Mouse (Mus musculus): Measurements from ENCODE around the gene Pin1. TPM values are rescaled to one million over a fixed set of nuclear protein-coding genes. Genes with fewer than 3 reads are reported as not detected.
"Not testable (repeated sequence)": the region's sequence is repeated elsewhere in the genome, so short reads cannot be mapped to it uniquely, and the experiment has no call there.

The Pin1 gene
- total RNA-seq, 2 experiments from 2014 or later = 12.6 to 13.4 TPM

GRCm38 (mm10) chr9:20652260-20652658, 364 bp downstream of the Pin1 start:
- intact Hi-C loops (cut with DNase I) = loop anchor here (5.0 kb wide), 1 partner anchor 185 kb away; no protein-coding TSS in a partner anchor
- no peak for DNase-seq

- no peak for DNase-seq
- intact Hi-C loops (cut with DNase I) = loop anchor here (5.0 kb wide), 1 partner anchor 187 kb away; no protein-coding TSS in a partner anchor
These were observed 2.0 kb downstream of the Pin1 start for GRCm38 (mm10) chr9:20653859-20654258.

DNA sequence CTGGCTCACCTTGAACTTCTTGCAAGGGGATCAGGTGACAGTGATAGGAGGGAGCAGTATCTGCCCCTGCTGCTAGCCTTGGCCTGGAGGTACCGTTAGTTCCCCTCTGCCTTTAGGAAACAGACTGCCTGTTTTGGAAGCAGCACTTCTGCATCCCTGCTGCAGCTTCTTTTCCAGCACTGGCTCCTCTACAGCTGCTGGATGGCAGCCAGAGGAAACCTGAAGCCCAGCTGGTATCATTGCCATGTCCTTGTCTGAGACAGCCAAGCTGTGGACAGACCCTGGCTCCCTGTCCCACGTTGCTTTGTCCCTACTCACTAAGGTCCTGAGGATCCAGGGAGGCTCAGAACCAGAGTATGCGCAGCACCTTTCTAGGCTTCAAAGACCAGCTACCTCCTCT, 5.7 kb downstream of the Pin1 start:
- intact Hi-C loops (cut with DNase I) = no loop called here

DNA sequence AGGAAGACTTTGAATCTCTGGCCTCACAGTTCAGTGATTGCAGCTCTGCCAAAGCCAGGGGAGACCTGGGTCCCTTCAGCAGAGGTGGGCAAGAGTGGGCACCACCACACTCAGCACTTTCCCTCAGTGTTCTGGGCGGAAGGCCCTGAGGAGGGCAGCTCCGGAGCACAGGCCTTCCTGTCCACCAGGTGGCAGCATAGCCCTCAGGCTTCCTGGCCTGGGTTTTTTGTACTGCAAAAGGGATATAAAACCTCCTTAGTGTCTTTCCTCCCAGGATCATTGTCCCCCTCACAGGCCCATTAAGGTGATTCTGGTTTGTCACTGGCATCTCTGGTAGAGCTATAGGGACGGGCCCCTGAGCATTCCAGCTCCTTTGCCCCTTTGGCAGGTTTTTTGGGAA, 10.4 kb downstream of the Pin1 start:
- intact Hi-C loops (cut with DNase I) = loop anchor here (2.0 to 10.0 kb wide), 2 partner anchors 64 to 172 kb away; no protein-coding TSS in a partner anchor
- peak; percentile 41 to 45 for DNase-seq

More for the DNA sequence above, 5.7 kb downstream of the Pin1 start:
- peak; percentile 36 to 50 for DNase-seq

DNA sequence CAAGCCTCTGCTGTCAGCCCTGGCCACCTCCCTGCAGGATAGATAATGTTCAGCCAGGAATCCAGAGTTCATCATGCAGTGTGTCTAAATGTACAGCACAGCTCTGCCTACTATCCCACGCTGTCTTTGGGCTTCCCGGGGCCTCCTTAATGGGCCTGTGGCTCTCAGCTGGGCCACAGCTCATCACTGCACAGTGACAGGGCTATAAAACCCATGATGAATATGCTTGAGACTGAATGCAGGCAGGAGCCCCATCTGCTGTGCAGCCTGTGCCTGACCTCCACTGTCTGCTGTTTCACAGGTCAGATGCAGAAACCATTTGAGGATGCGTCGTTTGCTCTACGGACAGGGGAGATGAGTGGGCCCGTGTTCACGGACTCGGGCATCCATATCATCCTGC, 11.0 kb downstream of the Pin1 start:
- intact Hi-C loops (cut with DNase I) = loop anchor here (2.0 to 10.0 kb wide), 2 partner anchors 64 to 172 kb away; no protein-coding TSS in a partner anchor

GRCm38 (mm10) chr9:20663956-20664355, 12.1 kb downstream of the Pin1 start:
- intact Hi-C loops (cut with DNase I) = loop anchor here (2.0 to 10.0 kb wide), 2 partner anchors 63 to 171 kb away; no protein-coding TSS in a partner anchor
- no peak for DNase-seq

More for the DNA sequence above, 11.0 kb downstream of the Pin1 start:
- DNase-seq = no peak

- intact Hi-C loops (cut with DNase I) = loop anchor here (10.0 kb wide), 1 partner anchor 170 kb away; no protein-coding TSS in a partner anchor
- no peak for DNase-seq
These were observed 12.5 kb downstream of the Pin1 start for GRCm38 (mm10) chr9:20664366-20664765.

- DNase-seq = no peak
- intact Hi-C loops (cut with DNase I) = loop anchor here (10.0 kb wide), 1 partner anchor 170 kb away; no protein-coding TSS in a partner anchor
These were observed 13.2 kb downstream of the Pin1 start for GRCm38 (mm10) chr9:20664982-20665637.

- DNase-seq = no peak
- intact Hi-C loops (cut with DNase I) = loop anchor here (10.0 kb wide), 1 partner anchor 169 kb away; no protein-coding TSS in a partner anchor
These were observed 14.0 kb downstream of the Pin1 start for GRCm38 (mm10) chr9:20665925-20666324.

DNA sequence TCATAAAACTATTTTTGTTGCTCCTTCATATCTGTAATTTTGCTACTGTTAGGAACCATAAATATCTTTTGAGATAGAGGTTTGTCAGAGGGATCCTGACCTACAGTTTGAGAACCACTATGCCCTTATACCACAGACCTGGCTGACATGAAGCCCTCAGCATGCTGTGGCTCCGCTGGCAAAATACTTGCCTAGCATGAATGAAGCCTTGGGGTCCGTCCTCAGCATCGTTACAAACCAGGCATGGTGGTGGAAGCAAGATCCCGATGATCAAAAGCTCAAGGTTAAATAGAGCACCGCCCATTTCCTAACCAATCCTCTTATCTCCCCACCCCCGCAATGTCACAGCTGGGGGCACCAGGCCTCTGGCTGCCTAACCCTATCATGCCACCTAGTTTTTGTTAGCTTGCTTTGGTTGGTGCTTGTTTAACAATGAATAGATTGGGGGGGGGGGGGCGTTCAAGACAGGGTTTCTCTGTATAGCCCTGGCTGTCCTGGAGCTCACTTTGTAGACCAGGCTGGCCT, 14.7 kb downstream of the Pin1 start:
- no peak for DNase-seq
- intact Hi-C loops (cut with DNase I) = loop anchor here (10.0 kb wide), 1 partner anchor 168 kb away; no protein-coding TSS in a partner anchor

- intact Hi-C loops (cut with DNase I) = loop anchor here (10.0 kb wide), 1 partner anchor 167 kb away; no protein-coding TSS in a partner anchor
- no peak for DNase-seq
These were observed 16.2 kb downstream of the Pin1 start for GRCm38 (mm10) chr9:20668065-20668464.

DNA sequence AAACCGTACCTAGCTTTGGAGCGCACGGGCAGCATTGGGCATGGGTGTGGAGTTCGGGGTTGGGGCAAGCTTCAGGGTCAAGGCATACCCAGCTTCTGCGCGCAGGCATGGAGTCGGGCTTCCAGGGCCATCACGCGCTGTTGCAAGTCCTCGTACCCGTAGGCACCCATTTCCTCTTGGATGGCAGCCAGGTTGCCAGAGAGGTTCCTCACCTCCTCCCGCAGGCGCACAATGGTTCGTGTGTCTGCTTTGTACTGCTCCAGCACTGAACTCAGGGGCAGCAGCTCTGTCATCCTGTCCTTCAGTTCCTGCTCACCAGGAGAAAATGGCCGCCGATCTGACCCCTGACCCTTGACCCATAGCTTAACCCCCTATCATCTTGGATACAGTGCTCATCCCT, 20.2 kb downstream of the Pin1 start:
- DNase-seq = no peak
- intact Hi-C loops (cut with DNase I) = no loop called here

DNA sequence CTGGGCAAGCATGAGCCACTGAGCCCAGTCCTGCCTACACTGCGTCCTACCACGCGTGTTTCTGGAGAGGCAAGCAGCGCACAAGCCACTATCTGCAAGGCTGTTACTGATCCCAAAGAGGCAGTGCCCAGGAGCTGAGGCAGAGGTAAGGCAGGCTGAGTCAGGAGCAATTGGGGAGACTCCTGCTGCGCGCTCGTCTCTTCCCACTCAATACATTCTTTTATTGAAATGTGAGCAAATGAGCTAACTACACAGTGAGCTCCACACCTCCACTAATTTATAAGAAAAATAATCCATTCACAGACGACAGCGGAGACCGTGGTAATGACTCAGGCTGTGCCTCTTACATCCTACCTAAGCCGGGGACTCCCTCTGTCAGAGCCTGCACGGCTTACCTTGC, 26.0 kb downstream of the Pin1 start:
- no peak for DNase-seq
- intact Hi-C loops (cut with DNase I) = no loop called here

- intact Hi-C loops (cut with DNase I) = no loop called here
- DNase-seq = no peak
These were observed 28.6 kb downstream of the Pin1 start for GRCm38 (mm10) chr9:20680378-20680958.

DNA sequence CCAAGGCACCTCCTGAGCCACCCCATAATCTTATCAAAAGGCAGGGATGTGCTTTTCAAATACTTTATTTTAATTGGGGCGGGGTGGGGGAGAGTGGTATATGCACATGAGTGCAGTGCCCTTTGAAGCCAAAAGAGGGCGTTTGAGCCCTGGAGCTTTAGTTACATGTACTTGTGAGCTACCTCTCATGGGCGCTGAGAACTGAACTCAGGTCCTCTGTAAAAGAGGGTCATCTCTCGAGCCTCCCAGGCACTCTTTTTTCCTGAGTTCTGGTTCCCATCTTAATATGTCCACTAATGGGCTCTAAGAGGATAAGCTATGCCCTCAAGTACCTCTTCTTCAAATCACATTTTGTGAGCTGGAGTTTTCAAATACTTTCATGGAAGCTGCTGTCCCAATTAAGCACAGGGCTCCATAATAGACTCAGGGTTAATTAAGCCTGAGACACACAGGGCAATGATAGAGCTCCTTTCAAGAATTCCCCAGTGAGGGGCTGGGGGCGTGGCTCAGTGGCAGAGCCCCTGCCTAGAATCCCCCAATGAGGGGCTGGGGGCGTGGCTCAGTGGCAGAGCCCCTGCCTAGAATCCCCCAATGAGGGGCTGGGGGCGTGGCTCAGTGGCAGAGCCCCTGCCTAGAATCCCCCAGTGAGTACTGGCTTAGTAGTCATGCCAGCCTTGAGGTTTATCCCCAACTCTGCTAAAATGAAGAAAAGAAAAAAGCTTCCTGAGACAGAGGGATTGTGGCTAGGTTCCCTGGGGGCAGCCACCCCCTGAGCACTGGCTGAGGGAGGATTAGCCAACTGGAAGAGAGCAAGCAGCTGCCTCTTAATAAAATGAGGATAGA, 29.9 kb downstream of the Pin1 start:
- no peak for DNase-seq
- intact Hi-C loops (cut with DNase I) = no loop called here

- DNase-seq = no peak
- intact Hi-C loops (cut with DNase I) = no loop called here
These were observed 30.5 kb downstream of the Pin1 start for GRCm38 (mm10) chr9:20682389-20682722.

DNA sequence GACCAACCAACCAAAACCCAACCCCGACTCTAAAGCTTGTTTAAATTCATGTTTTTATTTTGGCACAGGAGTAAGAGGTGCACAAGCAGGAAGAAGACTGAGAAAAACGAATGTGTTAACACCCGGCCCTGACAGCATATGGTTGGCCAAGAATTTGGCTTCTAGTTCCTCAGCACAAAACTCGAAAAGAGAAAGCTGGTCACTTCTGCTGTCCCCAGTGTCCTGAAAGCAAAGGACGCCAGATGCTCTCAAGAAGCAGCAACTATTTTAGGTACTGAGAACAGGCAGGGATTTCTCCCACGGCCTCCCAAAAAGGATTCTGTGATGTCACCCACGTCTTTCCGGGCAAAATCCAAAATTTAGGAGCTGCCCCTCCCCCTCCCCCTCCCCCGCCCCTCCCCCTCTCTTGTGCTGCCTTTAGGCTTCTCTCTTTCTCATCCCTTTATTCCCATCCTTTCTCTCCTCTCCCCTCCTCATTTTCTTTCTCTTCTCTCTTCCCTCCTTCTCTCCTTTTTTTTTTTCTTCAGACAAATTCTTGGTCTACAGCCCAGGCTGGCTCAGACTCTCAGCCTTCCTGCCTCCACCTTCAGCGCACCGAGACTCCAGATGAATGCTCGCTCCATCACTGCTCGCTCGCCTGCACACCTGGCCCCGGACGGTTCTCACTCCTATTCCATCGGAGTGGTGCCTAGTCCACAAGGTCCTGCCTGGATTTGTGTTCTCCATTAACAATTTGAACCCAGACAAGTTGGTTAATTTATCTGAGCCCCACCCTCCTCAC, 33.4 kb downstream of the Pin1 start:
- intact Hi-C loops (cut with DNase I) = no loop called here
- no peak for DNase-seq

DNA sequence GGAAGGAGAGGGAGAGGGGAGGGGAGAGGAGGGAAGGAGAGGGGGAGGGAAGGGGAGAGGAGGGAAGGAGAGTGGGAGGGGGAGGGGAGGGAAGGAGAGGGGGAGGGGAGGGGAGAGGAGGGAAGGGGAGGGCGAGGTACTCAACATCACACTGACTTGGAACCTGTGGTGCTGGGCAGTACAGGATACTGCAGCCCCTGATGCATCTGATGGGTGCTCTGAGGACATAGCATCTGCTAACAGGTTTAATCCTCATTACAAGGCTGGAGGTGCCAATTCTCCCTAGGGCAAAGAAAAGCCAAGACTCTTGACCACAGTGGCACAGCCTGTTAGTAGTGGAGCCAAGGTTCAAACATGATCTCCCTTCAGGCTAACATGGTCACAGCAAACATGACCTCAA, 37.5 kb downstream of the Pin1 start:
- intact Hi-C loops (cut with DNase I) = no loop called here
- DNase-seq = no peak

DNA sequence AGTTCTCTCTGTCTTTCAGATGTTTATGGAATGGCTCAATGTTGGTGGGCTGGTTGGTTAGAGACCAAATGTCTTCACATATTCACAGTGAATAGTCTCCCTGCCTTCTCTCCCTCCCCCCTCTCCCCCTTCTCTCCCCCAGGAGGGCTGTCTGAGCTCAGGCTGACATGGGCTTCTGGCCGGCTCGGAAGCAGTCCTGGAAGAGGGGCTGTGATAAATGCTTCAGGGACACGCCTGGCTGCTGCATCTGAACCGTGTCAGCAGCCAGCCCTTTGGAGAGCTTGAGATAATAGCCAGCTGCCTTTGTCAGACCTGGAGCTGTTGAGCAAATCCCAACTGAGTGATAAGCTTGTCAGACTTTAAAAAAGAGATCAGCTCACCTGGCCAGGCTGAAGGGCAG, 38.0 kb downstream of the Pin1 start:
- DNase-seq = no peak
- intact Hi-C loops (cut with DNase I) = no loop called here

- DNase-seq; intact Hi-C loops (cut with DNase I): not testable (repeated sequence)
These were observed 38.6 kb downstream of the Pin1 start for GRCm38 (mm10) chr9:20690449-20690848.
